Mouse (Mus musculus) retina, postnatal 1 day (tissue): ENCODE measurements at regions not wholly inside any gene's neighbourhood (a gene's known extent, or its start where the extent isn't known, plus 50 kb on each side); places are given as distances from the start of the nearest gene placed in this dataset.
A peak's percentile ranks its signal among the peaks of the same experiment; 100 is the strongest.

ENCODE experiments used
- DNase-seq: peaks from one replicate; pipeline ENCODE4 v3.0.0-alpha.2; 2012

DNA sequence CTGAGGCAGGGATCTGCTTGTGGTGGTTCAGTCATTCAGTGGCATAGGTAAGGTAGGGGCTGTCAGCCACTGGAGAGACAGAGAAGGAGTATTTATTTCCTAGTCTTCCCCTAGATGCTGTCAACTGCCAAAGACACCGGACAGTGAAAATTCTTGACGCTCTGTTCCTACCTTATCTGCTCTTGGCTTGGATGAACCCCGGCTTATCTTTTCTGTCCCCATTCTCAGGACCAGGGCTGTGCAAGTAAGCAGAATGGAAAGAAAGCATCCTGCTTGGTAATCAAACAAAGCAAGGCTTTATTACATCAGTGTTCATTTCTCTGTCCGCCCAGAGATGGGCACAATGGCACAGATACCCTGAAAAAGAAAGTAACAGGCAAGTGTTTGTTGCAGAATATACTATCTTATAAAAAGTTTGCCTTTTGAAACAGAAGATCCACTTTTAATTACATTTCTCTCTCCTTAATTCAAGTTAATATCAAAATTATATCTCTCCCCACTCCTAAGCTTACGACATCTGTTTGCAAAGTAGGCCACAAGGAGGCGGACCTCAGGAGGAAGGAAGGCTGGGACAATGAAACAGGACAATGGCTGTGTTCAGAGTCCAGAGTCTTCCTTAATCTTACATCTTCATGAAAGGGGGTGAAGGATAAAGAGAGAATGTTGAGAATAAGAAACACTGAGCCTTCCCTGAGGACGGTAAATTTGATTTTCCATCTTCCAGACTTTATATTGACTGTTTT, 316.8 kb upstream of the Ubash3b start:
- peak; percentile 31 for DNase-seq

DNA sequence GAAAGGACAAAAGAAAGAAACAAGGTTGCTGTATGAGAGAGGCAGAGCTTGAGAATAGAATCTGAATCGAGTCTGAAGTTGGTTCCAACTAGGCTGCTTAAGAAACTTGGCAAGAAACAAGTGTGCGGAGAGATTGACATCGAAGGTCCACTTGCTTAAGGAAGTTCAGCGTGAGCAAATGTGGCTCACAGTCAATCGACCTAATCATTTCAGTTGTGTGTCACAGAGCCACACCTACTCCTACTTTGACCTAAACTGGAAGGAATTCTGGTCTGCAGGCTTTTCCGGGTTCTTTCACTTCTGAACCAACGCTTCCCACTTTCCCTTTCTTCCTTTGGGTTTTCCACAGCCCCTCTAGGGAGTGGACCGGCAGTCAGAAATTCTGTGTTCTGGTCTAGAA, 313.8 kb upstream of the Ubash3b start:
- DNase-seq, result no peak

GRCm38 (mm10) chr9:41474945-41475297, 313.4 kb upstream of the Ubash3b start:
- no peak for DNase-seq

- peak; percentile 82 for DNase-seq
Observed at GRCm38 (mm10) chr9:41474244-41474944, 312.9 kb upstream of the Ubash3b start.

GRCm38 (mm10) chr9:41473506-41473905, 312.0 kb upstream of the Ubash3b start:
- DNase-seq, result no peak

GRCm38 (mm10) chr9:41471345-41471744, 309.8 kb upstream of the Ubash3b start:
- DNase-seq, result no peak

DNA sequence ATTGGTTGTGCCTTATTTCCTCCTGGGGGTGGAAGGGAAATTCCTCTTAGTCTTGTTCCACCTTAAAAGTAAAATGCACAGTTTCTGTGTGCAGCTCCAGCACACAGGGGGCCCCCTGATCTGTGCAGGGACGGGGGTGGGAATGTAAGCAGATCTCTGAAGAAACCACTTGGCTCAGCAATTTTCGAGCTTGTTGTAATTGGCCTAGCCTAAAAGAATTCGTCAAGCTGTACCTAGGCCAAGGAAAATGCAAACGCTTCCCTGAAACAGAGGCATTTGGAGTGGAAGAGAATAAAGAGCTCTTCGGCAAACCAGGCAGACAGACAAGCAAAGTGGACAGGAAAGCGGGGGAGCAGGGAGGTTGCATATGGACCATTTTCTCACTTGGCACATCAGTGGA, 308.5 kb upstream of the Ubash3b start:
- no peak for DNase-seq

DNA sequence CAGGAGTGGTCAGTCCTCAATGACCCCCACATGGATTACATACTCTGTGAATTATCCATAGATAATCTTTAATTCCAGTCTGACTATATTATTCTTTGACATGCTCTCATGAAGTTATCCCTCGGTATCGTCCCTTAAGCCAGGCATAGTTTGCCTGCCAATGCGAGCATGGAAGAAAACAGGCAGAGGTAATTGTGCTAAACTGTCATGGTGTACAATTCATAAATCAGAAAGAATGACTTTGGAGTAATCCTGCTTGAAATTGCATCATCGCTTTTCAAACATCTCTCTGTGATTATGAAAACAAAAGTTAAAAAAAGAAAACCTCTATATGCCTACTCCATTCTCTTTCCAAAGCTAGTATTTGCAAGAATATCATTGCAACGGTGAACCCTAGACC, 307.9 kb upstream of the Ubash3b start:
- no peak for DNase-seq

DNA sequence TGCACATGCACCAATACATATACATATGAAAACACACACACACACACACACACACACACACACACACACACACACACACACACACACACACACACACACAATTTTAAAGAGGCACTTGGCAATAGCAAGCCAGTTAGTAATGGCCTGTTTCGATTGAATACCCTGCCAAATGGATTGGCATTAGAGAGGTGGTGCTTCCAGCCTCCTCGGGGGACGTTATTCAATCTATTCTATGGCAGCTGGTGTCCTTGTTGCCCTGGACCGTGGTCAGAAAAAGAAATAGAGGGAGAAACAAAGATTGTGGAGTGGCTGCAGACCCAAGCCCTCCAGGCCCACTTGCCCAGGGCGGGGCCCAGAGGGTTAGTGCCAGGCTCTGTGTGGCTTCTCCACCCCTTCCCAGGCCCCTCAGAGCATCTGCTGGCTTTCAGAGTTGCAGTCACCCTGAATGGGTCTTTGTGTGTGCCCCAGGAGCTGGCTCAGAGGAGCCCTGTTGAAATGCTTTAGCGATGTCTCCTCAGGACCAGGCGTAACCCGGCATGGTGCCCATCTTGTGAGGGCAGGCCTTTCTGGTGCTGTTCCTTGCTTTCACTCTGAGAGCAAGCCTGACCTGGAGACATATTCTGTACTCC, 302.7 kb upstream of the Ubash3b start:
- peak; percentile 46 for DNase-seq

DNA sequence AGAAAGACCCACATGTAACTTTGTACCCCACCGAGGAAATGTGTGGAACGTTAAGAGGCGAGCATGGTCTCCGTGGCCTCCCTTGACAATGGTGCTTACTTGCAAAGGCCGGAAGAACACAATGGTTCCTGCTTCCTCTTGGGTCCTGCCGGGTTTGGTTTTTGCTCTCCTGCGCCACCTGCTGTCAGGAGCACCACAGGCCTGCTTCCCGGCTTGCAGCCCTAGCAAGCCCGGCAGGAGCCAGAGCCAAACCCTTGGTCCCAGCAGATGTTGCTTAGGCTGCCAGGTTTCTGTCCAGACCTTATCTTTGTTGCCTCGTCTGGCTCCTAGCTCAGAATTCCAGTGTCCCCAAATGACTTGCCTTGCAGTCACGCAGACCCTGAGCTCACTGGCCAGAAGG, 300.2 kb upstream of the Ubash3b start:
- peak; percentile 88 for DNase-seq

- no peak for DNase-seq
Observed at GRCm38 (mm10) chr9:41460709-41461108, 299.2 kb upstream of the Ubash3b start.

GRCm38 (mm10) chr9:41457003-41457402, 295.5 kb upstream of the Ubash3b start:
- DNase-seq, result no peak

DNA sequence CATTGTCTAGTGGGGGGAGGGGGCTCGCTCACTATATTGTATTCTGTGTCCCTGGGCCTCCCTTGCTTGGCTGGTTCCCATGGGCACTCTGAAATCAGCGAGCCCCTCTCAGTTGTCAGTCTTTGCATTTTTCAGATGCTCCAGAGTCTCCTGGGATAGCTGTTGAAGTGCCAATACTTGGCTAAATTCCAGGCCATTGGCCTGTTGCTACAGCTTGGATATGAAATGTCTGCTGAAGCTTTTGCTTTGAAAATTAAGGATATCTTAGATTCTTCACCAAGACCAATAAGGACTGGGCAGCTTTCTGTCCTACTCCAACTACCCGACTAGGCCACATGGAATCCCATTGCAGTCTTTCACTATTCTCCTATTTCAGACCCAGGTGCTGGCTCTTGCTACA, 290.2 kb upstream of the Ubash3b start:
- DNase-seq, result peak; percentile 20

DNA sequence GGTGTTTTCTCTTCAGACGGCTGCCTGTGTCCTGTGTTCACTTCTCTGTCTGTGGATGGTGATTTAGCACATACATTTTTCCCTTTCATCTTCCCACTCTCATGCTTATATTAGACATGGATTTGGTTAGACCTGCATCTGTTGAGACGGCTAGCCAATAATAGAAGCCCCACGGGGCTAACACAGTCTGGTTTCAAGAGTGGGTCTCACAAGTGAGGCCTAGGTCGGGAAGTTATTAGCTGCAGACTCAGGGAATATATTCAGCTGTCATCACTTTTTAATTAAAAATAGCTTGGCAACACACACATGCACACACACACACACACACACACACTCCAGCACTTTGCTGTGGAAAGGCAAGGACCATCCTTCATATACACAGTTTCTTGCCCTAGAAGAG, 287.7 kb upstream of the Ubash3b start:
- DNase-seq, result no peak

DNA sequence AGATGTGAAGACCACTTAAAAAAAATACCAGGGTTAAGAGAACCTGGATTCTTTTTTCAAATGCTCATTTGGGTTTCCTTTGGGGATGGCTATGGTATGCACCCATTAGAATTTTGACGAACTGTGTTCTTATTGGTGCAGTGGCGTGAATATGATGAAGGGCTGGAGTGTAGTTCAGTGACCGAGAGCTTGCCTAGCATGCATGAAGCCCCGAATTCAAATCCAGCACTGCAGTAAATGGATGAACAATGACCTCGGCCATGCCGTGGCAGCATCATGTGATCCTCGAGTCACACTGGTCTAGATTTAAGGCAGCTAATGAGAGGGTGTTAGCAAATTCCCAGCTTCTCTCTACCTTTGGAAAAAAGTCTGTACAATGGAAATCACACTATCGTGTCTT, 286.4 kb upstream of the Ubash3b start:
- DNase-seq, result no peak

- peak; percentile 64 for DNase-seq
Observed at GRCm38 (mm10) chr9:41447211-41447875, 285.8 kb upstream of the Ubash3b start.

DNA sequence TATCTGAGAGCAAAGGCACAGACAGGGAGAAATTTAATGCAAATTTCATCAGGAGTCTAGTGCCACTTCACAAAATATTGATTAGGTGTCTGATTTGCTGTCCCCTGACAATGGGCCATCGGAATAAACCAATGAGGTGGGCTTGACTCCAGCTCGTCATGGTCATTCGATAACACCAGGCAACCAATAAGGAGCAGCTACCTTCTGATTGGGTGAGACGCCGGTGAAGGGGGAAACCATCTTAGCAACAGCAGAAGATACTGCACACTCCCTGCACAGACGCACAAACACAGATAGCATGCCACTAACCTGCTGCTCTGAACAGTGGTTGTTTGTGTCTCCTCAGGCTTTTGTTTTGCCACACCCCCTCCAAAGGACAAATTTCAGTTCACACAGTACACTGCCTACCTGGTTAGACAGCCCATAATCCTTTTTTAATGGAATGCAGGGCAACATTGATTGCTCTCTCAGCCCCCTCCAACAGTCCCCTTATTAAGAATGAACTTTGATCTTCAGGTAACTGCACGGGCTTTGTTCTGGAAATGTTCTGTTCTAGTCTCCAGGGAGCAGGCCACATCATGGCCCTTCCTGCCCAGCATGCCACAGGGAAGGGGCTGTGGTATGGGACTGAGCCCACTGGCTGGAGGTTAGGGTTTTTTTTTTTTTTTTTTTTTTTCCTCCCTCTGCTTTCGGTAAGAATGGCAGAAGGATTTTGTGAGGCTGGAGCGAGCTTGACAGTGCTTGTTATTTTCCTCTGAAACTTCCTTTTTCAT, 285.1 kb upstream of the Ubash3b start:
- DNase-seq, result peak; percentile 34

DNA sequence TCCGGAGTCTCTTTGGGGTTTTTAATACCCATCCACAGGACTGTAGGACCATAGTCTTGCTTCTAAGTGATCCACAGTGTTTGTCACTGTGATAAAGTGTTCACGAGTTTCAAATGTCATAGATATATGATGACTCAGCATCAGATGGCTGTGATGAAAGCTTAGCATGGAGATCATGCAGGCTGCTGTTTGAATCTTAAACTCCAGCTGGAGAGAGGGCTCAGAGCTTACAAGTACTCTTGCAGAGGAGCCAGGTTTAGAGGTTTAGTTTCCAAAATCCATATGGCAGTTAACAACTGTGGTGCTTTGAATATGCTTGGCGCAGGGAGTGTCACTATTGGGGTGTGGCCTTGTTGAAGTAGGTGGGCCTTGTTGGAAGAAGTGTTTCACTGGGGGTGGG, 280.9 kb upstream of the Ubash3b start:
- DNase-seq, result no peak

GRCm38 (mm10) chr9:41439979-41440378, 278.5 kb upstream of the Ubash3b start:
- DNase-seq, result no peak

DNA sequence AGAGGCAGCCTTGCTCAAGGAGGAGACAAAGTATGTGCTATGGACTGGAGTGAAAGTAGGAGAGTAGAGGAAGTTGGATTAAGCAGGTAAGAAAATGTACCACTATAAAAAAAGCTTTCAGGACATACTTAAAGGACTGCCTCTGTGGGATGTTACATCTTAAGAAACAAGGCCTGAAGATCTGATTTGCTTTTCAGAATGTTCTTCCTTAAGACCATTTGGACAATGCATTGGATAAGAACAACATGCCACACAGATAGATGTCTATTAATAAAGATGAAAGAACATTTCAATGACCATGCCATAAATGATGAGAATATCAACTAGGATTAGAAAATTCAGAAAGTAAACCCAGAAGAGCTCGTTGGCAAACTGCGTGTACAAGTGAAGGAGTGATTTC, 276.6 kb upstream of the Ubash3b start:
- DNase-seq, result no peak

DNA sequence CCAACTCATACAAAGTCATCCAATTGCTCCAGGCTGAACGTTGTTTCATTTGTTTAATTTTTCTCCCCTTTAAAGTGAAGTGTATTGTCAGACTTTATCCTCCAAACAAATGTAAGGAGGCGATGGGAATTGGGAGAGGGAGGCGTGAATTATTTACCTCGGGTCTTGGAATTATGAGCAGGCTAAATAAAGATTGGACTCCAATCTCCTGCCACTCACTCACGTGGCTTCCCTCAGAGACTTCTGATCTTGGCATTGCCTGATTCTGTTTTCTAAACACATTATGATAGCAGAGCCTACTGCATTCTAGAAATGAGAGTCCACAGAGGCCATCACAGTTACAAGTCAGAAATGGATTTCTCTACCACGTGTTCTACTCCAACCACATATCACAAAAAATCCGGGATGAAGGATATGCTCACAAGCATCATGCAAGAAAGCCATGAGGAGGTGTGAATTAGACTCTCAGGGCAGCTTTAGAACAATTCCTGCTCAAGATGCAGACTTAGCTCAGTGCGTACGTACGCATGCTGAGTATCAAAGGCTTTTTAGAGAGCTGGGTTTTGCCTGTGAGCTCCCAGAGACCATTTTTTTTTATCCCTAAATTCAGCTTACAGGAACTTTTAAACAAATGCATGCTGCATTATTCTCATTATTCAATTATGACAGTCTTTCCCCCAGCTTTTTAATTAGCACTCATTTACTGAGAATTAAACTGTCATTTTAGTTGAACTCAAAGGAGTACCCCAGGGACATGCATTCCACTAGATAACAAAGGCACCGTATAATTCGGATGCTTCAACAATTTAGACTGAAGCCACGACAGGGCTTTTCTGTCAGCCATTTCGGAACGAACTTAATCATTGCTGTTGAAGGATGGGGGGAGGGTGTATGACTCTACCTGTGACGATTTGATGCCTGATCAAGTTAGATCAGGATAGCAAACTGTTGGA, 269.2 kb upstream of the Ubash3b start:
- peak; percentile 39 for DNase-seq
